Mouse (Mus musculus) left cerebral cortex, postnatal 36 days (tissue): ENCODE data around the gene Plekha5. TPM values are rescaled to one million over a fixed set of nuclear protein-coding genes. Genes with fewer than 3 reads are reported as not detected.
"Not testable (repeated sequence)": the region's sequence is repeated elsewhere in the genome, so short reads cannot be mapped to it uniquely, and the experiment has no call there.

ENCODE experiments used
- DNase-seq, 2 experiments: peaks; one replicate each; pipeline ENCODE4 v3.0.0; 2021 to 2022; ENCODE audit warnings: low spot score in 2 of 2, mixed read lengths in 1 of 2
- intact Hi-C: fragments of 180-260 bp; cut with DNase I; formaldehyde crosslinking; loops from one replicate; pipeline ENCODE4 v1.15.1; 2025
- total RNA-seq, 2 experiments: library from RNA; stranded (reverse); gene quantifications; 2 replicates each; pipeline ENCODE4 v1.2.3; 2021

Plekha5 gene
- total RNA-seq, 2 experiments from 2014 or later, result 99.6 to 119 TPM

DNA sequence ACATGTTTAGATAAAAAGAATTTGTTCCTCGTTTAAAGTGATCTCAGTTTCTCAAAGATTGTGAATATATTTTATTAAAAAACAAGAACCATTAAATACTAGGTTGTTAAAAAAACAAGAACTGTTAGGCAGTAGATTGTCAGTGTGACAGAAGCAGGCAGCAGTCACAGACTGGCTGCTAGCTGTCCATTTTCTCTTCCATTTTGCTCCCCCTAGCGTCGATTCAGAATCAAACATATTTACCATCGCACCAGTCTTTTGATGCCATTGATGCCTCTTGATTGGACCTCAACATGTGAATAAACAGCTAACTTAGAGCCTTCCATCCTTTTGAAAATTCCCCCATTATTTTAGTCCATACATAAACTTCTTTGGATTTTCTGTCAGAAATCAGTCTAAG lies 130.4 kb downstream of the Plekha5 start:
- no peak for DNase-seq
- intact Hi-C loops, result loop anchor here (2.0 to 10.0 kb wide), 2 partner anchors 79 to 969 kb away; partner anchors contain the start of gene Pik3c2g

DNA sequence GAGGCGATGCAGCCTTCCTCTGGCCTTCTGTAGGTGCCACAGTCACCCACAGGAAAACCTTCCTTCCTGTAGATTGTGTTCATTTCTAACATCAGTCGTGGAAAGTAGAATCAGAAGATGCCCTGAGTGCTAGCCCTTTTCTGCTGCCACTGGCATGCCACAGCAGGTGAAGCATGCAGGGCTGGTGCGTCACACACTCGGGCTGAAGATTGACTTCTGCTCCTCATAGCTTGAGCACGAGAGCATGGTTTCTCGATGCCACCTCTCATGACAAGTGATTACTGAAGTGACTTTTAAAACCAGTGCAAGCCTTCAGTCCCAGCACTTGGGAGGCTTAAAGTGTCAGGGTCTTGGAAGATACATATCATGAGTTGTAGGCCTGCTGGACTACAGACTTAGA lies 135.6 kb downstream of the Plekha5 start:
- no peak for DNase-seq
- intact Hi-C loops, result loop anchor here (10.0 kb wide), 1 partner anchor 975 kb away; the partner anchor contains the start of gene Pik3c2g

- DNase-seq, result no peak
- intact Hi-C loops, result no loop called here
These were observed 137.5 kb downstream of the Plekha5 start for GRCm38 (mm10) chr6:140561151-140561916.

- no peak for DNase-seq
- intact Hi-C loops, result no loop called here
These were observed 138.2 kb downstream of the Plekha5 start for GRCm38 (mm10) chr6:140561917-140562590.

DNA sequence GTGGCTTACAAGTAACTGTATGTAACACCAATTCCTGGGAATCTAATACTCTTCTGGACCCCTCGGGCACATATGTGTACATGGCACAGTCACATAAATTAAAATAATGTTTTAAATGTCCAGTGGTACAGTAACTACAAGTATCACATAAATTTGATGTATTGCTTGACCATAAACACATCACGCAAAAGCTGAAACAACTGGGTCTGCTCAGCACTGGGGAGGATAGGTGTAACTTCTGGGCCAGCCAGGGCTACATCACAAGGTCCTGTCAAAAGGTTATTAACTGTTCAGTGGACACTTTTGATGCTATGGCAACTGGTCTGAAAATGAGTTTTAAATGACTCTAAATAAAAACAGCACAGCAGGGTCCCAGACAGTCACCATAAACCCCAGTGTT lies 143.3 kb downstream of the Plekha5 start:
- DNase-seq, result no peak
- intact Hi-C loops, result no loop called here

- DNase-seq, result no peak
- intact Hi-C loops, result no loop called here
These were observed 144.0 kb downstream of the Plekha5 start for GRCm38 (mm10) chr6:140567897-140568296.

DNA sequence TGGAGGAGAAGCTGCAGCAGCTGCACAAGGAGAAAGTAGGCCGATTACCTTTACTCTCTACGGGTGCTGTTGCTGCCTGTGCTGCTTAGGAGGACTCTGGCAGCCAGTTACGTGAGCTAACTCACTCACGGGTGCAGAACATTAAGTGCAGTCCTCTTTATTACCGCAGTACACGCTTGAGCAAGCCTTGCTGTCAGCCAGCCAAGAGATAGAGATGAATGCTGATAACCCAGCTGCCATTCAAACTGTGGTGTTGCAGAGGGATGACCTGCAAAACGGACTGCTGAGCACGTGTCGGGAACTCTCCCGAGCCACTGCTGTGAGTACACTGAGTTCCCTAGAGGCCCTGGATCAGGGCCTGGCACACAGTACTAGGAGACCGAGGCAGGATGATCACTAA lies 146.3 kb downstream of the Plekha5 start:
- intact Hi-C loops, result no loop called here
- no peak for DNase-seq

GRCm38 (mm10) chr6:140574943-140575342 lies 151.1 kb downstream of the Plekha5 start:
- intact Hi-C loops, result no loop called here
- no peak for DNase-seq

DNA sequence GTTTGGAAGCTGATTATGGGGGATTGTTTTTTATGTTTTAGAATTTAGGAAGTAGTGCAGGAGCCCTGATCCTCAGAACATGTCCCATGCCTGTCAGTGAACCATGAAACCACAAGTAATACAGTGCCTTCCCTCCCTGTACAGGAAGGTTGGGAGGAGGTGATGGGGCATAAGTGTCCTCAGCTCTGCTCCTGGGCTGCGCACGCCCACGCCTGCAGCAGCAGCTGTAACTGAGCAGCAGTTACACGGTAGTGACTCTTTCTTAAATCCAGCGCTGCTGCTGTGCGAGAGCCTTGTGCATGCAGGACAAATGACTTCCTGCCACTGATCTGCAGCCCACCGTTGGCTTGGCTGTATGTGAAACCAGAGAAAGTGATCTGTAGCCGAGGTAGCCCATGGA lies 152.3 kb downstream of the Plekha5 start:
- intact Hi-C loops, result no loop called here
- DNase-seq, result no peak

- intact Hi-C loops, result no loop called here
- peak in 1 of 2 experiments; percentile 2 for DNase-seq
These were observed 153.3 kb downstream of the Plekha5 start for GRCm38 (mm10) chr6:140576961-140577821.

GRCm38 (mm10) chr6:140577822-140578170 lies 153.9 kb downstream of the Plekha5 start:
- intact Hi-C loops, result no loop called here
- peak in 1 of 2 experiments; percentile 0 for DNase-seq

GRCm38 (mm10) chr6:140578985-140579384 lies 155.1 kb downstream of the Plekha5 start:
- DNase-seq, intact Hi-C loops: not testable (repeated sequence)

GRCm38 (mm10) chr6:140580170-140580569 lies 156.3 kb downstream of the Plekha5 start:
- intact Hi-C loops, result no loop called here
- DNase-seq, result peak in 1 of 2 experiments; percentile 0

GRCm38 (mm10) chr6:140586714-140587259 lies 162.9 kb downstream of the Plekha5 start:
- intact Hi-C loops, result loop anchor here (5.0 kb wide), 1 partner anchor 41 kb away; no protein-coding TSS in a partner anchor

GRCm38 (mm10) chr6:140591331-140591730 lies 167.5 kb downstream of the Plekha5 start:
- no peak for DNase-seq
- intact Hi-C loops, result no loop called here

More at GRCm38 (mm10) chr6:140586714-140587259, 162.9 kb downstream of the Plekha5 start:
- no peak for DNase-seq

- no peak for DNase-seq
- intact Hi-C loops, result no loop called here
These were observed 168.9 kb downstream of the Plekha5 start for GRCm38 (mm10) chr6:140592713-140593112.

DNA sequence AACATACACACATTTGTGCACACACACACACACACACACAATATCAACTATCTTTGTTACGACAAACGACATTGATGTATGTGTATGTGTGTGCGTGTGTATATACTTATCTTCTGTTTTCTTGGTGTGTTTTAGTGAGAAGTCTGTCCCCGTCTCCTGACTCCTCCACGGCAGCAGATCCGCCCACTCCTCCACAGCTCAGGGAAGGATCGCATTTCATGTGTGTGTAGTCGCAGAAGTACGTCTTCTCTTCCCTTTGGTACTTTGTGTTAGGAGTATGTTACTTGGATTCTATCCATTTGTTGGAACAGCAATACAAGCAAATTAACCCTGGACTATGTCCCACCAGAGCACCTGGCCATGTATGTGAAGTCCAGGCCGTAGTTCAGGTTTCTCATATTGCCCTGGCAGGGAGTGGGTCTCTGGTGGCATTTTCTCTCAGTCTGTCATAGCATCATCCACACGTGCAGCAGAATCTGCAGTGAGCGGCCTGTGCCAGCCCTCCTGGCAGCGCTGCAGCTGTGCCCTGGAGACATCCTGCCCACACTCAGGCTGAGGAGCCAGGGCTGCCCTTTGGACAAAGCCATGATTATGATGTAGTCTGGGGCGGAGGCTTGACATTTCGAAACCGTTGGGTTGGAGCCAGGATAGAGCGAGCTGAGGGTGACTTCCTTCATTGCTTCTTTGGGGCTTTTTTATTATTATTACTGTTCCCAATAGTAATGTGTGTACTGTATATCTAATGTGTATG lies 169.7 kb downstream of the Plekha5 start:
- peak; percentile 37 to 39 for DNase-seq
- intact Hi-C loops, result no loop called here

DNA sequence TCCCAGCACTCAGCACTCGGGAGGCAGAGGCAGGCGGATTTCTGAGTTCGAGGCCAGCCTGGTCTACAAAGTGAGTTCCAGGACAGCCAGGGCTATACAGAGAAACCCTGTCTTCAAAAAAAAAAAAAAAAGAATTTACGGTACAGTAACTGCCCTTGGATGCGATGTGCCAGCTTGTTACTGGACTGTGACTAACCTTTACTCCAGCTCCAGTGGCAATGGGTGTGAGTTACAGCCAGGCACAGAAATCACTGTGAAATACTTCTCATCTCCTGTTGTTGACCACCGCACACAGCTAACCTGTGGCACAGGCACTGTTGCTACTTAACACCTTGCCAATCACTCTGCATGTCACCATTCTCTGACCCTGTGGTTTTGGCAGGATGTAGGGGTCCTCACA lies 171.7 kb downstream of the Plekha5 start:
- DNase-seq, intact Hi-C loops: not testable (repeated sequence)
